ENCODE assay signal across 11 mouse cellular contexts in the genomic region with DNA sequence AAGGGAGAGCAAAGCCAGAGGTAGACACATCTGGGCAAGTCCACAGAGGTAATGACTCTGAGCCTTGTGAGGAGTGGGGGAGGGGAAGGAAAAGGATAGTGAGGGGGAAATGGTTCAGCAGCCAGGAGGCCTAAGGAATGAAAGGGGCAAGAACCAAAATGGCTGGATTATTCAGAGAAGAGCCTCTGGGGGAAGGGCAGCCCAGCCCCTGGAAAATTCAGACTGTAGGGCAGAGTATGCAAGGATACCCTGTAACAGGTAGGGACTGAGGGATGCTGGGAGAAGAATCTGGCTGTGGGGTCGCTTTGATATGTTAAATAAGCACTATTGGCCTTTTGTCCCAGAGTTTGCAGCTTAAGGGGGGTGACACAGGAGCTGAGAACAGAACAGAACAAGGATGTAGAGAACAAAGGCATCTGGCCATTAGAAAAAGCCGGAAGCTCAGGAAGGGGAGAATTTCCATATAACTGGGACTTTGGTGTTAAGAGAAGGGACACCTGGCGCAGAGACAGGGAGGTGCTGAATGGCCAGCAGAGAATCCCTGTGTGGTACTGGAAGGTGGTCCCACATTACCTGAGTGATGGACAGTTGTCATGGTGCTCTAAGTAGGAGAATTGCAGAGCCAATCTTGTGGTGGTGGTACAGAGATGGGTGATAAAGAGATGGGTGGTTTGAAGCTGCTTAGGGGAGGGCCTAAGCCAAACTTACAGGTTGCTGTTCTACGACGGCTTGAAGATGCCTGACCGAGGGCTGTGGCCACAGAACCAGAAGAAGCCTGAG.
DNase-seq lines count a peak whose midpoint lies in the region; ATAC-seq and TF ChIP-seq lines count a peak whose summit lies in the region.
"Had no signal": no experiment of that assay in that cellular context is flagged by ENCODE, and none has a peak within 500 bp of the region (broad histone marks: within the 10 kb centered on the region; RNA-seq: fewer than 3 reads in every experiment).

No protein-coding gene starts in this region.

- H3K27ac ChIP-seq in forebrain, embryonic 11.5 days (ENCODE audit: low read depth, low read length) = no peak overlapping the region
- H3K27ac ChIP-seq in forebrain, embryonic 15.5 days (replicated peaks) = no peak overlapping the region
- peak overlapping the region; percentile 83; the same call in 1 of the 2 replicates for H3K27ac ChIP-seq in midbrain, embryonic 10.5 days (replicated peaks)
- no peak overlapping the region for H3K27ac ChIP-seq in midbrain, postnatal 0 days (ENCODE audit: low read depth, low read length)
- peak overlapping the region; percentile 17; the same call in 1 of the 2 replicates for H3K27ac ChIP-seq in forebrain, embryonic 14.5 days (ENCODE audit: low read depth, low read length)
- H3K27ac ChIP-seq in neural tube, embryonic 13.5 days (replicated peaks) = no peak overlapping the region
- no peak overlapping the region for H3K27ac ChIP-seq in cerebellum, adult 2 months (ENCODE audit: insufficient read depth, low read length)
- H3K27ac ChIP-seq: embryonic facial prominence, embryonic 13.5 days; liver, embryonic 14.5 days had no signal

- no peak overlapping the region for H3K4me3 ChIP-seq in forebrain, embryonic 11.5 days (ENCODE audit: low read depth, low read length)
- H3K4me3 ChIP-seq in forebrain, embryonic 15.5 days = no peak overlapping the region
- no peak overlapping the region for H3K4me3 ChIP-seq in midbrain, embryonic 10.5 days
- H3K4me3 ChIP-seq in midbrain, postnatal 0 days (ENCODE audit: low read depth, low read length) = no peak overlapping the region
- no peak overlapping the region for H3K4me3 ChIP-seq in forebrain, embryonic 14.5 days (ENCODE audit: low read depth, low read length)
- H3K4me3 ChIP-seq in neural tube, embryonic 13.5 days = no peak overlapping the region
- H3K4me3 ChIP-seq in cerebellum, adult 2 months (replicated peaks; ENCODE audit: insufficient read depth, low read depth, low read length) = no peak overlapping the region

- no peaks in the 10 kb centered on the region for H3K9me3 ChIP-seq in forebrain, embryonic 11.5 days (ENCODE audit: control insufficient read depth, low read length)
- no peaks in the 10 kb centered on the region for H3K9me3 ChIP-seq in forebrain, embryonic 15.5 days
- H3K9me3 ChIP-seq in midbrain, embryonic 10.5 days (replicated peaks) = no peaks in the 10 kb centered on the region
- no peaks in the 10 kb centered on the region for H3K9me3 ChIP-seq in midbrain, postnatal 0 days (ENCODE audit: low read length)
- H3K9me3 ChIP-seq in forebrain, embryonic 14.5 days (replicated peaks; ENCODE audit: control insufficient read depth, low read length) = no peaks in the 10 kb centered on the region
- H3K9me3 ChIP-seq in neural tube, embryonic 13.5 days = no peaks in the 10 kb centered on the region
- H3K9me3 ChIP-seq: embryonic facial prominence, embryonic 13.5 days had no signal

- H3K4me1 ChIP-seq in forebrain, embryonic 11.5 days (replicated peaks; ENCODE audit: control insufficient read depth, insufficient read depth, low read length) = peaks cover 2% of the 10 kb centered on the region; the same call in 1 of the 2 replicates
- peaks cover 19% of the 10 kb centered on the region for H3K4me1 ChIP-seq in forebrain, embryonic 15.5 days
- peaks cover 19% of the 10 kb centered on the region for H3K4me1 ChIP-seq in midbrain, embryonic 10.5 days
- peaks cover 4% of the 10 kb centered on the region; the same call in 1 of the 2 replicates for H3K4me1 ChIP-seq in midbrain, postnatal 0 days (ENCODE audit: insufficient read depth, low read length)
- peaks cover 8% of the 10 kb centered on the region for H3K4me1 ChIP-seq in forebrain, embryonic 14.5 days (ENCODE audit: control insufficient read depth, insufficient read depth, low read length)
- peaks cover 20% of the 10 kb centered on the region for H3K4me1 ChIP-seq in neural tube, embryonic 13.5 days (replicated peaks)
- peaks cover 3% of the 10 kb centered on the region; the same call in 1 of the 2 replicates for H3K4me1 ChIP-seq in cerebellum, adult 2 months (ENCODE audit: control insufficient read depth, insufficient read depth, low read length)

- H3K27me3 ChIP-seq in forebrain, embryonic 11.5 days (ENCODE audit: control insufficient read depth, insufficient read depth, low read length) = no peaks in the 10 kb centered on the region
- no peaks in the 10 kb centered on the region for H3K27me3 ChIP-seq in forebrain, embryonic 15.5 days
- no peaks in the 10 kb centered on the region for H3K27me3 ChIP-seq in midbrain, embryonic 10.5 days (ENCODE audit: low read depth, poor library complexity, severe bottlenecking)
- no peaks in the 10 kb centered on the region for H3K27me3 ChIP-seq in midbrain, postnatal 0 days (ENCODE audit: insufficient read depth, low read length)
- no peaks in the 10 kb centered on the region for H3K27me3 ChIP-seq in forebrain, embryonic 14.5 days (replicated peaks; ENCODE audit: control insufficient read depth, insufficient read depth, low read length)
- no peaks in the 10 kb centered on the region; the same call in 1 of the 2 replicates for H3K27me3 ChIP-seq in neural tube, embryonic 13.5 days
- no peaks in the 10 kb centered on the region for H3K27me3 ChIP-seq in cerebellum, adult 2 months (ENCODE audit: control insufficient read depth, insufficient read depth, low read length)
- H3K27me3 ChIP-seq: embryonic facial prominence, embryonic 13.5 days had no signal

- no peak for TF ChIP-seq CTCF in midbrain, postnatal 0 days (IDR thresholded peaks at IDR 0.05)
- no peak for TF ChIP-seq CTCF in cerebellum, adult 2 months (IDR thresholded peaks at IDR 0.05; ENCODE audit: borderline replicate concordance, insufficient read depth, low read depth, low read length)

- no peak overlapping the region for H3K9ac ChIP-seq in forebrain, embryonic 11.5 days (ENCODE audit: low read length)
- no peak overlapping the region for H3K9ac ChIP-seq in forebrain, embryonic 15.5 days (replicated peaks)
- no peak overlapping the region for H3K9ac ChIP-seq in midbrain, postnatal 0 days (replicated peaks; ENCODE audit: low read length, poor library complexity, severe bottlenecking)
- no peak overlapping the region for H3K9ac ChIP-seq in forebrain, embryonic 14.5 days (ENCODE audit: low read length)
- H3K9ac ChIP-seq in neural tube, embryonic 13.5 days = no peak overlapping the region
- H3K9ac ChIP-seq: liver, embryonic 14.5 days had no signal

- TF ChIP-seq POLR2A in cerebellum, adult 2 months (IDR thresholded peaks at IDR 0.05; ENCODE audit: borderline replicate concordance, insufficient read depth, low read length) = no peak

- H3K36me3 ChIP-seq in forebrain, embryonic 11.5 days (ENCODE audit: control insufficient read depth, insufficient read depth, low read length) = no peaks in the 10 kb centered on the region
- H3K36me3 ChIP-seq in forebrain, embryonic 15.5 days = no peaks in the 10 kb centered on the region
- H3K36me3 ChIP-seq in midbrain, embryonic 10.5 days = no peaks in the 10 kb centered on the region
- no peaks in the 10 kb centered on the region for H3K36me3 ChIP-seq in midbrain, postnatal 0 days (ENCODE audit: insufficient read depth, low read length)
- no peaks in the 10 kb centered on the region for H3K36me3 ChIP-seq in forebrain, embryonic 14.5 days (ENCODE audit: control insufficient read depth, insufficient read depth, low read length)
- no peaks in the 10 kb centered on the region for H3K36me3 ChIP-seq in neural tube, embryonic 13.5 days
- H3K36me3 ChIP-seq: embryonic facial prominence, embryonic 13.5 days had no signal

- H3K4me2 ChIP-seq in forebrain, embryonic 11.5 days (ENCODE audit: low read depth, low read length, severe bottlenecking) = no peak overlapping the region
- H3K4me2 ChIP-seq in forebrain, embryonic 15.5 days (replicated peaks) = no peak overlapping the region
- no peak overlapping the region for H3K4me2 ChIP-seq in midbrain, postnatal 0 days (ENCODE audit: low read depth, low read length, poor library complexity, severe bottlenecking)
- H3K4me2 ChIP-seq in forebrain, embryonic 14.5 days (ENCODE audit: low read length) = no peak overlapping the region
- no peak overlapping the region for H3K4me2 ChIP-seq in neural tube, embryonic 13.5 days

- DNase-seq in forebrain, embryonic 11.5 days (ENCODE audit: low spot score) = no peak
- peak; percentile 13 for DNase-seq in midbrain, embryonic 10.5 days (ENCODE audit: low spot score)
- DNase-seq in midbrain, postnatal 0 days (ENCODE audit: low spot score) = no peak
- no peak for DNase-seq in forebrain, embryonic 14.5 days (ENCODE audit: low spot score)
- DNase-seq in cerebellum, adult 2 months = no peak
- DNase-seq in frontal cortex, adult 2 months (ENCODE audit: extremely low spot score in 1 of 2, low spot score in 1 of 2) = no peak
- DNase-seq: cerebellum, adult 11 months had no signal

- 60% methylated on average over 6 of the region's 6 CpGs for whole genome bisulfite sequencing in forebrain, embryonic 11.5 days
- WGBS in forebrain, embryonic 15.5 days = 72% methylated on average over 6 of the region's 6 CpGs
- WGBS in midbrain, embryonic 10.5 days = 58% methylated on average over 6 of the region's 6 CpGs
- 68% methylated on average over 6 of the region's 6 CpGs for WGBS in midbrain, postnatal 0 days
- WGBS in forebrain, embryonic 14.5 days = 60% methylated on average over 6 of the region's 6 CpGs
- 68% methylated on average over 6 of the region's 6 CpGs for WGBS in neural tube, embryonic 13.5 days
- WGBS in cerebellum, adult 2 months = 96% methylated on average over 6 of the region's 6 CpGs

- peak; percentile 37; the same call in 1 of the 2 replicates for ATAC-seq in forebrain, embryonic 11.5 days (replicated peaks; ENCODE audit: low FRiP score)
- no peak; the same call in 1 of the 2 replicates for ATAC-seq in forebrain, embryonic 15.5 days (replicated peaks)
- ATAC-seq in midbrain, postnatal 0 days (ENCODE audit: low FRiP score) = no peak; the same call in 1 of the 2 replicates
- 0 out of 2 replicates have a peak, but pooled peaks have one; percentile 4 for ATAC-seq in forebrain, embryonic 14.5 days
- ATAC-seq in neural tube, embryonic 13.5 days (ENCODE audit: low read depth) = peak; percentile 23; the same call in 1 of the 2 replicates

Comparison
In these comparisons a context has a peak if more than half of its experiments do, and no peak if none do; other contexts are left out.
1. ATAC-seq: peak in forebrain, embryonic 11.5 days (single experiment), forebrain, embryonic 14.5 days (single experiment) and neural tube, embryonic 13.5 days (single experiment); none in forebrain, embryonic 15.5 days (single experiment) and midbrain, postnatal 0 days (single experiment).
2. H3K27ac ChIP-seq: peak in midbrain, embryonic 10.5 days (single experiment) and forebrain, embryonic 14.5 days (single experiment); none in forebrain, embryonic 11.5 days (single experiment), forebrain, embryonic 15.5 days (single experiment), midbrain, postnatal 0 days (single experiment), neural tube, embryonic 13.5 days (single experiment) and cerebellum, adult 2 months (single experiment).